Mouse (Mus musculus) erythroblast, embryonic 14.5 days (primary cell): ENCODE results near the gene Tmem201.

Source experiments
- GATA1 ChIP-seq: IDR thresholded peaks from 2 replicates; pipeline ENCODE4 v1.6.1; 2012; ENCODE audit warnings: low read length, inconsistent platforms, mixed read lengths
- TAL1 ChIP-seq: IDR thresholded peaks from 3 replicates; pipeline ENCODE4 v1.6.1; 2012; ENCODE audit warnings: low read length, inconsistent platforms, mixed read lengths

DNA sequence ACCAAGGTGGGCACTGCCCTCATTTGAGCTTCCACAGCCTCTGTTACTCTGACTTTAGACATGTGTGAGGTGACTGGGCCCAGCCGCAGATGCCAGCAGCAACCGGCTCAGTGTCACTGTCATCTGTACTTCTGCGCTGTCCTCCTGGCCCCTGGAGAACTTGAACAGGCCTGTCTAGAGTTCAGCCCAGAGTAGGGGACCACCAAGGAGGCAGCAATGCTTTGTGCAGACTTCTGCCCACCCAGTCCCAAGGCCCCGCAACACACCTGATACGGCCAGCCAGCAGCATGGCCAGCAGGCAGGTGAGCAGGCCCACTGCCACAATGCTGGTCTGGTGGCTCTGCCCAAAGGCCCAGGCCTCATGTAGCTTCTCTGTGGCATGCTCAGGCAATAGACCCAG, 10.2 kb downstream of the Tmem201 start:
- TF ChIP-seq GATA1 (no peak), TAL1 (no peak)
